Mouse (Mus musculus): ENCODE data around the gene Mcf2.

Gene Mcf2

GRCm38 (mm10) chrX:60178744-60179458 is at the start of gene Mcf2:
TSS of gene Mcf2 (minus strand) at chrX:60179089.
- DNase-seq (ENCODE audit: low read depth, low spot score), result no peak

GRCm38 (mm10) chrX:60187726-60188125 is 8.8 kb upstream of the Mcf2 start:
- no peak for DNase-seq (ENCODE audit: low read depth, low spot score)

GRCm38 (mm10) chrX:60182611-60183010 is 3.7 kb upstream of the Mcf2 start:
- no peak for DNase-seq (ENCODE audit: low read depth, low spot score)

GRCm38 (mm10) chrX:60178025-60178743 is 705 bp downstream of the Mcf2 start:
- DNase-seq (ENCODE audit: low read depth, low spot score), result no peak

- no peak for DNase-seq (ENCODE audit: low read depth, low spot score)
Observed at GRCm38 (mm10) chrX:60170106-60170505, 8.8 kb downstream of the Mcf2 start.

GRCm38 (mm10) chrX:60169511-60169910 is 9.4 kb downstream of the Mcf2 start:
- no peak for DNase-seq (ENCODE audit: low read depth, low spot score)

- no peak for DNase-seq (ENCODE audit: low read depth, low spot score)
Observed at GRCm38 (mm10) chrX:60168796-60169195, 10.1 kb downstream of the Mcf2 start.

- no peak for DNase-seq (ENCODE audit: low read depth, low spot score)
Observed at GRCm38 (mm10) chrX:60147268-60147974, 31.5 kb downstream of the Mcf2 start.

- DNase-seq (ENCODE audit: low read depth, low spot score), result no peak
Observed at GRCm38 (mm10) chrX:60075359-60075758, 103.5 kb downstream of the Mcf2 start.

- no peak for DNase-seq (ENCODE audit: low read depth, low spot score)
Observed at GRCm38 (mm10) chrX:60055185-60055584, 123.7 kb downstream of the Mcf2 start.

- DNase-seq (ENCODE audit: low read depth, low spot score), result no peak
Observed at GRCm38 (mm10) chrX:60054745-60055144, 124.1 kb downstream of the Mcf2 start.

- DNase-seq (ENCODE audit: low read depth, low spot score), result peak; percentile 55
Observed at GRCm38 (mm10) chrX:60026654-60027053, 152.2 kb downstream of the Mcf2 start.

GRCm38 (mm10) chrX:60021595-60021994 is 157.3 kb downstream of the Mcf2 start:
- DNase-seq (ENCODE audit: low read depth, low spot score), result peak; percentile 56

GRCm38 (mm10) chrX:60021007-60021406 is 157.9 kb downstream of the Mcf2 start:
- DNase-seq (ENCODE audit: low read depth, low spot score), result no peak

- no peak for DNase-seq (ENCODE audit: low read depth, low spot score)
Observed at GRCm38 (mm10) chrX:60014588-60014987, 164.3 kb downstream of the Mcf2 start.

- DNase-seq (ENCODE audit: low read depth, low spot score), result peak; percentile 52
Observed at GRCm38 (mm10) chrX:60013084-60013676, 165.7 kb downstream of the Mcf2 start.
